Mouse (Mus musculus) intestine, embryonic 14.5 days (tissue): ENCODE results near the gene Mrps35. TPM values are rescaled to one million over a fixed set of nuclear protein-coding genes. Genes with fewer than 3 reads are reported as not detected.

Source experiments
- ATAC-seq: fragments of 200-750 bp; cut with Nextera tagmentation; replicated peaks from 2 replicates; pipeline ENCODE4 v1.8.0; 2017; ENCODE audit warnings: low read depth, moderate number of reproducible peaks, moderate TSS enrichment, moderate library complexity; ENCODE audit not compliant: low FRiP score, low TSS enrichment
- DNase-seq: peaks from one replicate; pipeline ENCODE4 v3.0.0-alpha.2; 2018; ENCODE audit warnings: low spot score
- H3K27ac ChIP-seq: fragments of 300-500 bp; sonication (generic); 2 replicates; pipeline ENCODE4 v1.5.1; 2014; ENCODE audit warnings: low read depth, mild to moderate bottlenecking, control low read depth
- H3K27me3 ChIP-seq: fragments of 300-500 bp; sonication (generic); replicated peaks from 2 replicates; pipeline ENCODE4 v1.6.1; 2014; ENCODE audit warnings: low read length, control low read depth; ENCODE audit not compliant: control insufficient read depth, insufficient read depth
- H3K36me3 ChIP-seq: fragments of 300-500 bp; sonication (generic); 2 replicates; pipeline ENCODE4 v1.6.1; 2014; ENCODE audit warnings: low read length, control low read depth; ENCODE audit not compliant: control insufficient read depth, insufficient read depth
- H3K4me1 ChIP-seq: fragments of 300-500 bp; sonication (generic); replicated peaks from 2 replicates; pipeline ENCODE4 v1.6.1; 2014; ENCODE audit warnings: low read length, control low read depth, mixed read lengths; ENCODE audit not compliant: control insufficient read depth, insufficient read depth
- H3K4me2 ChIP-seq: fragments of 300-500 bp; sonication (generic); 2 replicates; pipeline ENCODE4 v1.6.1; 2014; ENCODE audit warnings: low read length
- H3K4me3 ChIP-seq: fragments of 300-500 bp; sonication (generic); 2 replicates; pipeline ENCODE4 v1.5.1; 2014; ENCODE audit warnings: low read depth, low read length, control low read depth, mixed read lengths
- H3K9ac ChIP-seq: fragments of 300-500 bp; sonication (generic); 2 replicates; pipeline ENCODE4 v1.6.1; 2014; ENCODE audit warnings: mild to moderate bottlenecking, low read length
- H3K9me3 ChIP-seq: fragments of 300-500 bp; sonication (generic); 2 replicates; pipeline ENCODE4 v1.6.1; 2016; ENCODE audit warnings: low read length, control low read depth; ENCODE audit not compliant: control insufficient read depth
- WGBS: fragments of 180-500 bp; shearing (Covaris S2); extraction: QIAGEN DNeasy Blood & Tissue Kit; methylation state at CpG from one replicate; pipeline ENCODE4 v1.1.7; 2014; 5-methylcytosine and 5-hydroxymethylcytosine counted together
- polyA plus RNA-seq: library from polyadenylated mRNA; unstranded; fragments of >200 nt; fragmentation: Nextera tagmentation; extraction: Ambion mirVana; gene quantifications from 2 replicates; pipeline ENCODE4 v1.2.1, GENCODE M21; 2014

Mrps35 gene
- polyA plus RNA-seq, 1 experiment from 2014 or later: 149 TPM

DNA sequence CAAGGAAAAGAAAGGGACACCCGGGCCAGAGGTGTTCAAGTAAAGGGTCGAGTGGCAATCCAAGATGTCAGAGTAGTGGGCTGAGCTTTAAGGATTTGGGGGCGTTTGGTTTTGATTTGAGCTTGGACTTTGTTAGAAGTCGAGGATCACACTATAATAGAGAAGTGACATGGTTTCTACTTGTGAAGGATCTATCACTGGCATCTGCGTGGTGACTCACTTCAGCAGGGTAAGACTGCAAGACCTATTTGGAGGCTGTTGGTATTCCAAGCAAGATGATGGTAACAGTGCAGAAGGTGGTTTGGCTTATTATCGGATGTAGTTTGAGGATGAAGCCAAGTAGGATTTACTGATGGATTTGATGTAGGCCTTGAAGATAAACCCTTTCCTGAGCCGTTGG, 1.1 kb downstream of the Mrps35 start:
- DNase-seq: peak; percentile 56
- WGBS: 56% methylated on average over 7 of the region's 7 CpGs

DNA sequence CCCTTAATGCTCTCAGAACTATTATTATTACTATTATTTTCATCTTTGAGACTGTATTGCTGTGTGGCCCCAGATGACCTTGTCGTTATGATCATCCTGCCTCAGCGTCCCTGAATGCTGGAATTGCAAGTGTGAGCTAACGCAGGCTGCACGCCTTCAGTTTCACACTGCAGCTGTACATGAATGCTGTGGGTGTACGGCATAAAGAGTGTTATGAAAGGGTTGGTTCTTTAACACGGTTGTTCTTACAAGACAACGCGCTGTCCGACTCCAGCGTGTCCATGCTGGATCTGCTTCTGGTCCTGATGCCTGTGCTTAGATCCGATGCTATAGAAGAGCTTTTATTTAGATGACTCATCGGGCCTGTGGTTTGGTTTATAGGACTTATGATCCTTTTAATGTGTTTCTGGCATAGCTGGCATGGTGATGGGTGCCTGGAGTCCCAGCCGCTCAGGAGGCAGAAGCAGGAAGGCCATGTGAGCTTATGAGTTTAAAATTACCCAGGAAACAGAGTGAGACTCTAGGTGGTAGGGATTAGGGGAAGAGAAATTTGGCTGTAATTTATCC, 6.8 kb downstream of the Mrps35 start:
- Histone ChIP-seq H3K4me1 (no peaks in the 10 kb centered on the region), H3K4me3 (no peak overlapping the region), H3K27me3 (no peaks in the 10 kb centered on the region), H3K27ac (no peak overlapping the region), H3K4me2 (no peak overlapping the region), H3K9me3 (no peaks in the 10 kb centered on the region), H3K9ac (no peak overlapping the region), H3K36me3 (peaks cover 81% of the 10 kb centered on the region)
- DNase-seq (no peak), ATAC-seq (no peak)
- 97% methylated on average over 13 of the region's 13 CpGs for WGBS

More for the DNA sequence above, 1.1 kb downstream of the Mrps35 start:
- peaks cover 12% of the 10 kb centered on the region for H3K4me1 ChIP-seq
- no peak for ATAC-seq
- no peaks in the 10 kb centered on the region for H3K27me3 ChIP-seq
- H3K4me2 ChIP-seq: peak overlapping the region; percentile 84
- H3K4me3 ChIP-seq: peak overlapping the region; percentile 89
- no peak overlapping the region for H3K27ac ChIP-seq
- peak overlapping the region; percentile 93 for H3K9ac ChIP-seq
- peaks cover 28% of the 10 kb centered on the region for H3K36me3 ChIP-seq
- no peaks in the 10 kb centered on the region for H3K9me3 ChIP-seq

DNA sequence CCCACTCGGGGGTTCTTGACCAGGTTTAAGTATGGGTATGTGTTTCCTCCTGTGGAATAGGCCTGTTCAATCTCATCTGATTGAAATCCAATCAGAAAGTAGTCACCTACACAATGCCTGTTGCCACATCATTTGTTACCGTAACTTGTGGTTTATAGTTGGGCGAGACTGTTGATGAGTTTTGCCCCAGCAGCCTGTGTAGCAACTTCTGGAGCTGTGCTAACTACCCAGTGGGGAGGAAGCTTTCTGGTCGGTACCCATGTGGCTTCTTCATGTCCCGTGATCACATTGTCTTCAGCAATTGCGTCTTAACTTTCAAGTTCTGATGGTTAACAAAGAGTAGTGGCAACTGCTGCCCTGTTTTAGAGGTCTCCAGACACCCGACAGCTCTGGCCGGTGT, 9.1 kb downstream of the Mrps35 start:
- H3K4me3 ChIP-seq: no peak overlapping the region
- H3K27me3 ChIP-seq: no peaks in the 10 kb centered on the region
- H3K36me3 ChIP-seq: peaks cover 95% of the 10 kb centered on the region
- H3K27ac ChIP-seq: no peak overlapping the region
- no peak overlapping the region for H3K4me2 ChIP-seq
- no peak for DNase-seq
- H3K9ac ChIP-seq: no peak overlapping the region
- no peak for ATAC-seq
- 92% methylated on average over 8 of the region's 8 CpGs for WGBS
- no peaks in the 10 kb centered on the region for H3K9me3 ChIP-seq
- H3K4me1 ChIP-seq: no peaks in the 10 kb centered on the region

GRCm38 (mm10) chr6:147052440-147052839, 9.9 kb downstream of the Mrps35 start:
- no peaks in the 10 kb centered on the region for H3K4me1 ChIP-seq
- DNase-seq: peak; percentile 21
- WGBS: 89% methylated on average over 9 of the region's 9 CpGs
- no peak overlapping the region for H3K4me3 ChIP-seq
- no peaks in the 10 kb centered on the region for H3K27me3 ChIP-seq
- H3K9me3 ChIP-seq: no peaks in the 10 kb centered on the region
- peaks cover 95% of the 10 kb centered on the region for H3K36me3 ChIP-seq
- ATAC-seq: no peak
- no peak overlapping the region for H3K9ac ChIP-seq
- no peak overlapping the region for H3K27ac ChIP-seq
- H3K4me2 ChIP-seq: no peak overlapping the region

GRCm38 (mm10) chr6:147053785-147054646, 11.5 kb downstream of the Mrps35 start:
- Histone ChIP-seq H3K27ac (no peak overlapping the region), H3K9me3 (no peaks in the 10 kb centered on the region), H3K27me3 (no peaks in the 10 kb centered on the region), H3K4me1 (no peaks in the 10 kb centered on the region), H3K36me3 (peaks cover 89% of the 10 kb centered on the region), H3K4me2 (no peak overlapping the region), H3K9ac (no peak overlapping the region), H3K4me3 (no peak overlapping the region)
- no peak for ATAC-seq
- peak; percentile 27 for DNase-seq
- WGBS: 92% methylated on average over 19 of the region's 19 CpGs

GRCm38 (mm10) chr6:147055374-147055977, 12.9 kb downstream of the Mrps35 start:
- WGBS: 90% methylated on average over 10 of the region's 10 CpGs
- no peak for DNase-seq
- no peaks in the 10 kb centered on the region for H3K27me3 ChIP-seq

GRCm38 (mm10) chr6:147059326-147059725, 16.8 kb downstream of the Mrps35 start:
- ATAC-seq (no peak), DNase-seq (peak; percentile 44)

More at GRCm38 (mm10) chr6:147055374-147055977, 12.9 kb downstream of the Mrps35 start:
- Histone ChIP-seq H3K9me3 (no peaks in the 10 kb centered on the region), H3K27ac (no peak overlapping the region), H3K4me1 (no peaks in the 10 kb centered on the region), H3K36me3 (peaks cover 79% of the 10 kb centered on the region), H3K4me2 (no peak overlapping the region), H3K4me3 (no peak overlapping the region), H3K9ac (no peak overlapping the region)
- no peak for ATAC-seq

DNA sequence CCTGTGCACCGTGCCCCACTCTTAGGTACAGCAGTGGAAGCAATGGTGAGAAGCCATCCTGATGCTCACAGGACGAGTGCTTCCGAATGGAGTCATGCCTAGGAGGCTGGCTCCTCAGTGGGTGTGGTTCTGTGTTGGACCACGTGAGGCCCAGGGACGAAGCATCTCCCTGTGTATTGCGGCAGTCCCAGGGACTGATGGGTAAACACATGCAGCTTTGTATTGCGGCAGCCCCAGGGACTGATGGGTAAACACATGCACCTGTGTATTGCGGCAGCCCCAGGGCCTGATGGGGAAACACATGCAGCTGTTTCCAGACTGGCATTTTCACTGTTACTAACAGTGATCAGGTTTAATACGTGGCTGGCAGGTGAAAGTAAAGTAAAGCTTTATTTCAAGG, 19.1 kb downstream of the Mrps35 start:
- H3K36me3 ChIP-seq: peaks cover 65% of the 10 kb centered on the region
- H3K4me1 ChIP-seq: no peaks in the 10 kb centered on the region
- 84% methylated on average over 9 of the region's 9 CpGs for WGBS
- no peaks in the 10 kb centered on the region for H3K9me3 ChIP-seq
- H3K4me2 ChIP-seq: no peak overlapping the region
- DNase-seq (peak; percentile 44), ATAC-seq (no peak)
- H3K4me3 ChIP-seq: no peak overlapping the region
- H3K27ac ChIP-seq: no peak overlapping the region
- H3K27me3 ChIP-seq: no peaks in the 10 kb centered on the region
- H3K9ac ChIP-seq: no peak overlapping the region

More at GRCm38 (mm10) chr6:147059326-147059725, 16.8 kb downstream of the Mrps35 start:
- Histone ChIP-seq H3K9me3 (no peaks in the 10 kb centered on the region), H3K4me3 (no peak overlapping the region), H3K27ac (no peak overlapping the region), H3K4me2 (no peak overlapping the region), H3K27me3 (no peaks in the 10 kb centered on the region), H3K4me1 (no peaks in the 10 kb centered on the region), H3K36me3 (peaks cover 75% of the 10 kb centered on the region), H3K9ac (no peak overlapping the region)
- 61% methylated on average over 7 of the region's 7 CpGs for WGBS
